Mouse (Mus musculus) stomach, postnatal 0 days (tissue): ENCODE measurements around the gene Hist1h4m.

ENCODE experiments used
- CTCF ChIP-seq: IDR thresholded peaks from 2 replicates; pipeline ENCODE4 v1.5.1; 2016; ENCODE audit warnings: antibody characterized with exemption, low read depth, mild to moderate bottlenecking, moderate library complexity
- EP300 ChIP-seq: optimal IDR thresholded peaks from 2 replicates; pipeline ENCODE3; 2016; ENCODE audit warnings: antibody characterized with exemption

DNA sequence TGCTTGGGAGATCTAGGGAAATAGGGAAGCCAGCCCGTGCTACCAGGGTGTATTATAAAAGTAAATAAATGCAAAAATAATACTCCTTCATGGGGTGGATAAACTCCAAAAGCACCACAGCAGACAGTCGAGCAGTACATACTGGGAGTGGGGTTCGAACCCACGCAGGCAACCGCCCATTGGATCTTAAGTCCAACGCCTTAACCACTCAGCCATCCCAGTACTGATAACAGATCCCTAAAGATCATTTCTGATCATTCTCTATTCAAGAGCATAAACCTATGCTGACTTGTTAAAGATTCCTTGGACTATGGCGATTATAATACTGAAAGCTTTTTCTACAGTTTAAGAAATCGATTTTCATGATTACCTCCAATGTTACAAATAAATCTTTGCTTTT lies 36.3 kb downstream of the Hist1h4m start:
- TF ChIP-seq EP300 (no peak), CTCF (no peak)
